Mouse (Mus musculus) adrenal gland, adult 8-10 months (tissue): ENCODE data around the gene Zfp800. TPM values are rescaled to one million over a fixed set of nuclear protein-coding genes. Genes with fewer than 3 reads are reported as not detected.

Experiments
- DNase-seq: peaks from one replicate; pipeline ENCODE4 v3.0.0; 2022
- total RNA-seq, 4 experiments: library from RNA; stranded (reverse); gene quantifications; 2 replicates each; pipeline ENCODE4 v1.2.4; 2022

Zfp800 gene
- total RNA-seq, 4 experiments from 2014 or later, result 23.5 to 27.8 (median 23.9) TPM

DNA sequence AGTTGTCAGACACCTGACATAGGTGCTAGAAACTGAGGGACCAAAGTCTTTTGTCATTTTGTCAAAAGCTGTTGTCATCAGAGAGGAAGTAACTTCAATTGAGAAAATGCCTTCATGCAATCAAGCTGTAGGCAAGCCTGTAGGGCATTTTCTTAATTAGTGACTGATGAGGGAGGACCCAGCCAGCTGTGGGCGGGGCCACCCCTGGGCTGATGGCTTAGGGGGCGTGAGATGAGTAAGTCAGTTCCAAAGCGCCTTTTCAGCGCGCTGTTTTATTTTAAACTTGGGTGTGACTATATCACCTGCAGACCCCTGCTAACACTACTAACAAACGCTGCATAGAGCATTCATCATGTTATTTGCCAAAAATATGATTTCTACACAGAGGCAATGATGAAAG, 195.0 kb downstream of the Zfp800 start:
- no peak for DNase-seq

DNA sequence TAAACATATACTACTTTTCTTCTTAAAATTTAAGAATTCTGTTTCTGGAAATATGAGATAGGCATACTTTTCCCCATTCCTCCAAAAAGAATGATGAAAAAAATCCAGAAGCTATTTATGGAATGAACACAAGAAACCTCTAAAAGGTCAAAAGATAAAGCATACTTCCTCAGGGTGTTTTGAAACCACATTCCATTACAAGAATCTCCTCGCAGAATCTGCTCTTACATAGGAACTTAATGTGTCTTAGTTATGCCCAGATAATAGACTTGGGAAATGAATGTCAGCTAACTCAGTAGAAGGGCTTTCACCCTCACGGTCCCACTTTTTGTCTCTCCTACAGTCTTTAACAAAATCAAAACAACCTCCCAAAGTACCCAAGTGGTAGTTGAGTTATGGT, 203.9 kb downstream of the Zfp800 start:
- no peak for DNase-seq

DNA sequence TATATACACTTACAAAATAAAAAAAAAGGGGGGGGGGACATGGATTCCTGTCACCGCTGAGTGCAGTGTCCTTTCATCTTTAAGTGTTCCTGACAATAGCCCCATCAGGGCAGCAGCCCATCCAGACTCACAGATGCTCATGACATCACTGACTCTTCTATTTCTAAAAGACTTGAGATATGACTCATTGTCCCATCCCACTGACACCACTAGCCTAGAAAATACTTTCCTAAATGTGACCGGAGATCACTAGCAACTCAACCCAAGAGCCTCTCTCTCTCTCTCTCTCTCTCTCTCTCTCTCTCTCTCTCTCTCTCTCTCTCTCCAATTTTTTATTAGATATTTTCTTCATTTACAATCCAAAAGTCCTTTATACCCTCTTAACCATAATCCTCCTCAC, 205.9 kb downstream of the Zfp800 start:
- DNase-seq, result no peak

Other genes with a start within 250 kb of the Zfp800 start
- 100 to 1,000 TPM; 150 to 160 (median 155) TPM for gene Arf5, start 25.6 kb upstream of the Zfp800 start, total RNA-seq
- gene Fscn3, start 29.8 kb upstream of the Zfp800 start, total RNA-seq, result under 1 TPM in 1 of 4 experiments, not detected in 3; 0.16 TPM
- gene Gcc1, start 30.4 kb upstream of the Zfp800 start, total RNA-seq, result 10 to 100 TPM; 17.4 to 20.6 (median 18.6) TPM
- not detected for gene Pax4, start 51.3 kb upstream of the Zfp800 start, total RNA-seq
- 100 to 1,000 TPM; 152 to 181 (median 176) TPM for gene Snd1, start 77.1 kb upstream of the Zfp800 start, total RNA-seq